25 mouse cellular contexts compared by ENCODE assay signal in genomic region chr9:122695724-122696123, GRCm38 (mm10). TPM values are rescaled to one million over a fixed set of nuclear protein-coding genes. Genes with fewer than 3 reads are reported as not detected.
A peak's percentile ranks its signal among the peaks of the same experiment; 100 is the strongest.
DNase-seq lines count a peak whose midpoint lies in the region; ATAC-seq and TF ChIP-seq lines count a peak whose summit lies in the region.
"Had no signal": no experiment of that assay in that cellular context is flagged by ENCODE, and none has a peak within 500 bp of the region (broad histone marks: within the 10 kb centered on the region; RNA-seq: fewer than 3 reads in every experiment).

No protein-coding gene starts in this region.

- no peak for TF ChIP-seq POLR2A in cortical plate, adult 2 months (IDR thresholded peaks at IDR 0.05; ENCODE audit: extremely low read depth, insufficient read depth, low read length)

- H3K9me3 ChIP-seq in midbrain, embryonic 14.5 days (ENCODE audit: control insufficient read depth, low read length): no peaks in the 10 kb centered on the region
- no peaks in the 10 kb centered on the region for H3K9me3 ChIP-seq in midbrain, embryonic 15.5 days
- H3K9me3 ChIP-seq: limb, embryonic 15.5 days; megakaryocyte, embryonic 14.5 days; neural tube, embryonic 15.5 days had no signal

- DNase-seq in frontal cortex, postnatal 14 days (ENCODE audit: low spot score in 2 of 2): no peak
- DNase-seq in midbrain, embryonic 14.5 days: peak; percentile 46
- DNase-seq in left cerebral cortex, postnatal 25 days (ENCODE audit: low spot score in 2 of 2): peak; percentile 46 to 76
- DNase-seq in spleen, adult 18-20 months: no peak
- DNase-seq in kidney, postnatal 10 days: no peak
- DNase-seq: cerebellum, adult 9-11 months; gastrocnemius, adult 2 months; heart, adult 18-20 months; lung, postnatal 10 days had no signal

- H3K4me3 ChIP-seq in midbrain, embryonic 14.5 days (replicated peaks; ENCODE audit: low read depth, low read length): no peak overlapping the region
- H3K4me3 ChIP-seq in midbrain, embryonic 15.5 days: no peak overlapping the region
- no peak overlapping the region for H3K4me3 ChIP-seq in cortical plate, adult 2 months (ENCODE audit: insufficient read depth, low read length)
- H3K4me3 ChIP-seq: gastrocnemius, adult 2 months; limb, embryonic 15.5 days; megakaryocyte, embryonic 14.5 days; myocyte; neural tube, embryonic 15.5 days had no signal

- ATAC-seq in frontal cortex, adult (ENCODE audit: low TSS enrichment): peak; percentile 64
- no peak for ATAC-seq in midbrain, embryonic 14.5 days (ENCODE audit: low FRiP score, low TSS enrichment)
- no peak for ATAC-seq in midbrain, embryonic 15.5 days (replicated peaks)

- H3K4me1 ChIP-seq in midbrain, embryonic 14.5 days (ENCODE audit: control insufficient read depth, insufficient read depth, low read length): peaks cover 7% of the 10 kb centered on the region; the same call in 1 of the 2 replicates
- peaks cover 11% of the 10 kb centered on the region for H3K4me1 ChIP-seq in midbrain, embryonic 15.5 days
- peaks cover 8% of the 10 kb centered on the region for H3K4me1 ChIP-seq in cortical plate, adult 2 months (ENCODE audit: control insufficient read depth, insufficient read depth, low read length)
- H3K4me1 ChIP-seq: limb, embryonic 15.5 days; megakaryocyte, embryonic 14.5 days had no signal

- no peaks in the 10 kb centered on the region for H3K36me3 ChIP-seq in midbrain, embryonic 14.5 days (ENCODE audit: control insufficient read depth, insufficient read depth, low read length)
- H3K36me3 ChIP-seq in midbrain, embryonic 15.5 days (replicated peaks): no peaks in the 10 kb centered on the region
- H3K36me3 ChIP-seq: limb, embryonic 15.5 days; neural tube, embryonic 15.5 days had no signal

- no peak for TF ChIP-seq CTCF in cortical plate, adult 2 months (IDR thresholded peaks at IDR 0.05; ENCODE audit: extremely low read depth, insufficient read depth, low read length)

- intact Hi-C loops in left cerebral cortex, postnatal 25 days (cut with DNase I): no loop called here

- 0% methylated on average over 1 of the region's 1 CpGs for WGBS in midbrain, embryonic 14.5 days
- 14% methylated on average over 1 of the region's 1 CpGs for WGBS in midbrain, embryonic 15.5 days

- no peaks in the 10 kb centered on the region for H3K27me3 ChIP-seq in midbrain, embryonic 14.5 days (ENCODE audit: control insufficient read depth, insufficient read depth, low read length)
- H3K27me3 ChIP-seq in midbrain, embryonic 15.5 days (replicated peaks): no peaks in the 10 kb centered on the region
- H3K27me3 ChIP-seq: limb, embryonic 15.5 days; neural tube, embryonic 15.5 days had no signal

- no peak overlapping the region for H3K9ac ChIP-seq in midbrain, embryonic 14.5 days (replicated peaks; ENCODE audit: low read length)
- H3K9ac ChIP-seq in midbrain, embryonic 15.5 days: no peak overlapping the region
- H3K9ac ChIP-seq: limb, embryonic 15.5 days; neural tube, embryonic 15.5 days had no signal

- H3K27ac ChIP-seq in midbrain, embryonic 14.5 days (replicated peaks; ENCODE audit: low read depth, low read length): no peak overlapping the region
- H3K27ac ChIP-seq in midbrain, embryonic 15.5 days: no peak overlapping the region
- peak overlapping the region; percentile 40; the same call in 1 of the 2 replicates for H3K27ac ChIP-seq in cortical plate, adult 2 months (ENCODE audit: insufficient read depth, low read length)
- H3K27ac ChIP-seq: gastrocnemius, adult 2 months; limb, embryonic 15.5 days; neural tube, embryonic 15.5 days had no signal

- H3K4me2 ChIP-seq in midbrain, embryonic 14.5 days (ENCODE audit: low read length): no peak overlapping the region
- no peak overlapping the region for H3K4me2 ChIP-seq in midbrain, embryonic 15.5 days
- H3K4me2 ChIP-seq: limb, embryonic 15.5 days; neural tube, embryonic 15.5 days had no signal

RNA-seq across cellular contexts. Expression of gene Topaz1, which starts 51.4 kb away (rescaled TPM):
- not detected in 2 replicates for polyA plus RNA-seq in midbrain, embryonic 14.5 days (2014; fragmentation: Nextera tagmentation; extraction: Ambion mirVana)
- not detected in 2 replicates for polyA plus RNA-seq in midbrain, embryonic 15.5 days (2015; fragmentation: Nextera tagmentation; extraction: Ambion mirVana)
- not detected in 2 replicates for polyA plus RNA-seq in cortical plate, adult 2 months (2012; rRNA removed)
- not detected for total RNA-seq in left cerebral cortex, postnatal 25 days (2021)
- total RNA-seq: adrenal gland, postnatal 36 days; gastrocnemius, adult 2 months; heart, adult 18-20 months; hematopoietic stem cell, adult 5-6 weeks; left cerebral cortex, postnatal 10 days had no signal
- polyA plus RNA-seq: C2C12; heart, embryonic 14.5 days; intestine, embryonic 14.5 days; kidney, embryonic 14.5 days; large intestine, adult 2 months; limb, embryonic 15.5 days; liver, embryonic 16.5 days; myocyte; neural tube, embryonic 15.5 days had no signal

Comparison
In these comparisons a context has a peak if more than half of its experiments do, and no peak if none do; other contexts are left out.
1. DNase-seq: peak in midbrain, embryonic 14.5 days (single experiment) and left cerebral cortex, postnatal 25 days (2 of 2); none in frontal cortex, postnatal 14 days (0 of 2), spleen, adult 18-20 months (0 of 2) and kidney, postnatal 10 days (single experiment).